Mouse (Mus musculus): Measurements from ENCODE around the gene Vmn1r196. TPM values are rescaled to one million over a fixed set of nuclear protein-coding genes. Genes with fewer than 3 reads are reported as not detected.

The Vmn1r196 gene
- not detected for total RNA-seq (2023)

GRCm38 (mm10) chr13:22289620-22290019, at the start of gene Vmn1r196:
TSS of gene Vmn1r196 (plus strand) at chr13:22289920.

GRCm38 (mm10) chr13:22243915-22244314, 45.8 kb upstream of the Vmn1r196 start, which contains the start of gene Vmn1r194:
TSS of gene Vmn1r194 (plus strand) at chr13:22244215.

GRCm38 (mm10) chr13:22270222-22270621, 19.5 kb upstream of the Vmn1r196 start, which contains the start of gene Vmn1r195:
TSS of gene Vmn1r195 (plus strand) at chr13:22270522.

GRCm38 (mm10) chr13:22324289-22324688, 34.6 kb downstream of the Vmn1r196 start, which contains the start of gene Vmn1r197:
TSS of gene Vmn1r197 (plus strand) at chr13:22324589.

Other genes with a start within 250 kb of the Vmn1r196 start
- gene Hist1h4i, start 248.6 kb upstream of the Vmn1r196 start, total RNA-seq (2023) = 47.7 TPM
- not detected for gene Hist1h2ag, start 247.0 kb upstream of the Vmn1r196 start, total RNA-seq (2023)
- gene Hist1h2bj, start 246.7 kb upstream of the Vmn1r196 start, total RNA-seq (2023) = 18.5 TPM
- not detected for gene Vmn1r188, start 205.5 kb upstream of the Vmn1r196 start, total RNA-seq (2023)
- not detected for gene Vmn1r189, start 184.1 kb upstream of the Vmn1r196 start, total RNA-seq (2023)
- gene Vmn1r191, start 106.0 kb upstream of the Vmn1r196 start, total RNA-seq (2023) = not detected
- not detected for gene Vmn1r192, start 98.8 kb upstream of the Vmn1r196 start, total RNA-seq (2023)
- not detected for gene Vmn1r193, start 66.8 kb upstream of the Vmn1r196 start, total RNA-seq (2023)
- gene Vmn1r194, start 45.7 kb upstream of the Vmn1r196 start, total RNA-seq (2023) = not detected
- not detected for gene Vmn1r195, start 19.4 kb upstream of the Vmn1r196 start, total RNA-seq (2023)
- not detected for gene Vmn1r197, start 34.7 kb downstream of the Vmn1r196 start, total RNA-seq (2023)
- gene Vmn1r198, start 60.4 kb downstream of the Vmn1r196 start, total RNA-seq (2023) = not detected
- gene Vmn1r199, start 89.9 kb downstream of the Vmn1r196 start, total RNA-seq (2023) = not detected
- not detected for gene Vmn1r200, start 100.5 kb downstream of the Vmn1r196 start, total RNA-seq (2023)
- gene Vmn1r201, start 182.0 kb downstream of the Vmn1r196 start, total RNA-seq (2023) = not detected
- gene Vmn1r202, start 215.5 kb downstream of the Vmn1r196 start, total RNA-seq (2023) = not detected
- not detected for gene Vmn1r203, start 228.2 kb downstream of the Vmn1r196 start, total RNA-seq (2023)